Mouse (Mus musculus) left cerebral cortex, postnatal 4 days (tissue): ENCODE results near the gene Ntng1. TPM values are rescaled to one million over a fixed set of nuclear protein-coding genes. Genes with fewer than 3 reads are reported as not detected.
A peak's percentile ranks its signal among the peaks of the same experiment; 100 is the strongest.
"Not testable (repeated sequence)": the region's sequence is repeated elsewhere in the genome, so short reads cannot be mapped to it uniquely, and the experiment has no call there.

ENCODE experiments used
- DNase-seq: peaks from one replicate; pipeline ENCODE4 v3.0.0-alpha.2; 2022
- intact Hi-C: fragments of 180-260 bp; cut with DNase I; formaldehyde crosslinking; loops from one replicate; pipeline ENCODE4 v1.15.1; 2025
- total RNA-seq, 2 experiments: library from RNA; stranded (reverse); gene quantifications; 2 replicates each; pipeline ENCODE4 v1.2.3; 2021

Gene Ntng1
- total RNA-seq, 2 experiments from 2014 or later, result 17.9 to 24.3 TPM

GRCm38 (mm10) chr3:109804145-109804544 lies 339.7 kb downstream of the Ntng1 start:
- no peak for DNase-seq
- intact Hi-C loops, result no loop called here

GRCm38 (mm10) chr3:109803616-109804015 lies 340.2 kb downstream of the Ntng1 start:
- intact Hi-C loops, result no loop called here
- no peak for DNase-seq

GRCm38 (mm10) chr3:109797354-109797753 lies 346.5 kb downstream of the Ntng1 start:
- intact Hi-C loops, result no loop called here
- DNase-seq, result peak; percentile 29

GRCm38 (mm10) chr3:109783231-109783630 lies 360.6 kb downstream of the Ntng1 start:
- DNase-seq, result no peak
- intact Hi-C loops, result no loop called here

GRCm38 (mm10) chr3:109782289-109782951 lies 361.4 kb downstream of the Ntng1 start:
- intact Hi-C loops, result no loop called here
- peak; percentile 60 for DNase-seq

GRCm38 (mm10) chr3:109781917-109782288 lies 361.9 kb downstream of the Ntng1 start:
- intact Hi-C loops, result no loop called here
- no peak for DNase-seq

GRCm38 (mm10) chr3:109775200-109775599 lies 368.6 kb downstream of the Ntng1 start:
- intact Hi-C loops, result no loop called here
- no peak for DNase-seq

- intact Hi-C loops, result no loop called here
- no peak for DNase-seq
Observed at GRCm38 (mm10) chr3:109772120-109772519, 371.7 kb downstream of the Ntng1 start.

GRCm38 (mm10) chr3:109766939-109767338 lies 376.9 kb downstream of the Ntng1 start:
- intact Hi-C loops, result no loop called here
- DNase-seq, result no peak

- intact Hi-C loops, result no loop called here
- peak; percentile 29 for DNase-seq
Observed at GRCm38 (mm10) chr3:109765608-109766007, 378.2 kb downstream of the Ntng1 start.

- DNase-seq, result no peak
- intact Hi-C loops, result no loop called here
Observed at GRCm38 (mm10) chr3:109765141-109765540, 378.7 kb downstream of the Ntng1 start.

GRCm38 (mm10) chr3:109756426-109756825 lies 387.4 kb downstream of the Ntng1 start:
- DNase-seq, result no peak
- intact Hi-C loops, result no loop called here

- intact Hi-C loops, DNase-seq: not testable (repeated sequence)
Observed at GRCm38 (mm10) chr3:109747593-109747992, 396.2 kb downstream of the Ntng1 start.

GRCm38 (mm10) chr3:109740466-109741102 lies 403.2 kb downstream of the Ntng1 start:
- DNase-seq, result no peak
- intact Hi-C loops, result no loop called here

GRCm38 (mm10) chr3:109732327-109733182 lies 411.3 kb downstream of the Ntng1 start:
- peak; percentile 50 for DNase-seq

GRCm38 (mm10) chr3:109731592-109732230 lies 412.1 kb downstream of the Ntng1 start:
- DNase-seq, result peak; percentile 68
- intact Hi-C loops, result no loop called here

More at GRCm38 (mm10) chr3:109732327-109733182, 411.3 kb downstream of the Ntng1 start:
- intact Hi-C loops, result no loop called here

Other genes starting within 250 kb of the Ntng1 start
- gene Prmt6, start 107.0 kb upstream of the Ntng1 start, total RNA-seq, result 10 to 100 TPM; 17.7 to 18.6 TPM